Mouse (Mus musculus): ENCODE results near the gene Luc7l. TPM values are rescaled to one million over a fixed set of nuclear protein-coding genes. Genes with fewer than 3 reads are reported as not detected.

Luc7l gene
- total and polyA plus RNA-seq, 2 experiments from 2014 or later, result 36.1 to 36.7 TPM

DNA sequence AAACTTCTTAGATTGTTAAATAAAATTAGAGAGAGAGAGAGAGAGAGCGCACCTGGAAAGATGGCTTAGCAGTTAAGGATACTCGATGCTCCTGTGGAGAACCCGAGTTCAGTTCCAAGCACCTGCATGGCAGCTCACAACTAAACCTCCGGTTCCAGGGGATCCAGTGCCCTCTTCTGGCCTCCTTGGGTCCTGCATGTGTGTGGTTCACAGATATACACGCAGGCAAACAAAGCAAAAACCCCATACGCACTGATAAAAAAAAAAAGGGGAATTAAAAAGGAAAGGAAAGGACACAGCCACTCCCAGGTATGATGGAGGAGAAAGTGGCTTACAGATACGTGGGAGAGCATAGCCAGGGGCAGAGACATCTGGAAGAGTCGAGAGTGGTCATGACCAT, 19.8 kb upstream of the Luc7l start:
- no peaks in the 10 kb centered on the region; the same call in 1 of the 2 replicates for H3K36me3 ChIP-seq (replicated peaks; ENCODE audit: control insufficient read depth, insufficient read depth, low read length)
- DNase-seq (ENCODE audit: low spot score), result no peak
- H3K27ac ChIP-seq (ENCODE audit: low read depth), result no peak overlapping the region
- 75% methylated on average over 8 of the region's 8 CpGs for WGBS
- TF ChIP-seq EP300 (IDR thresholded peaks at IDR 0.05; ENCODE audit: low read depth), result no peak
- TF ChIP-seq CTCF (IDR thresholded peaks at IDR 0.05; ENCODE audit: low read depth), result peak; percentile 21; the same call in 1 of the 2 replicates
- H3K9me3 ChIP-seq (replicated peaks; ENCODE audit: control insufficient read depth, low read length), result no peaks in the 10 kb centered on the region
- no peak overlapping the region for H3K4me2 ChIP-seq (ENCODE audit: low read depth, low read length)
- ATAC-seq (ENCODE audit: insufficient read depth, low read depth), result no peak
- no peak overlapping the region for H3K4me3 ChIP-seq (ENCODE audit: low read depth, low read length)
- no peaks in the 10 kb centered on the region for H3K4me1 ChIP-seq (ENCODE audit: control insufficient read depth, insufficient read depth)
- no peaks in the 10 kb centered on the region for H3K27me3 ChIP-seq (ENCODE audit: control insufficient read depth, insufficient read depth, low read length)
- H3K9ac ChIP-seq (replicated peaks; ENCODE audit: low read depth, low read length), result no peak overlapping the region

DNA sequence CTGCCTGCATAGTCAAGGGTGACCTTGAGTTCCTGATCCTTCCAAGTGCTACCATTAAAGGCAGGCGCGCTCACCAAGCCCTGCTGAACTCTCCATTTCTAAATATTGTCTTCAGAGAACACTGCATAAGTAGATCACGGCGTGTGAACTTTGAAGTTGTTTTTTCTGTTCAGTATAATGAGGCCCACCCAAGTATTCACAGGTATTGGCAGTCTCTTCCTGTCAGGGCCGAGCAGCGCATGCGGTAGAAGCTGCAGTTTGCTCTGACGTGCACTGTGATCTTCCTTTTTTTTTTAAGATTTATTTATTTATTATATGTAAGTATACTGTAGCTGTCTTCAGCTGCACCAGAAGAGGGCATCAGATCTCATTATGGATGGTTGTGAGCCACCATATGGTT, 18.3 kb upstream of the Luc7l start:
- Histone ChIP-seq H3K4me1 (ENCODE audit: control insufficient read depth, insufficient read depth) (no peaks in the 10 kb centered on the region), H3K27ac (ENCODE audit: low read depth) (no peak overlapping the region), H3K4me3 (ENCODE audit: low read depth, low read length) (no peak overlapping the region), H3K9ac (replicated peaks; ENCODE audit: low read depth, low read length) (no peak overlapping the region), H3K36me3 (replicated peaks; ENCODE audit: control insufficient read depth, insufficient read depth, low read length) (no peaks in the 10 kb centered on the region; the same call in 1 of the 2 replicates), H3K4me2 (ENCODE audit: low read depth, low read length) (no peak overlapping the region), H3K9me3 (replicated peaks; ENCODE audit: control insufficient read depth, low read length) (no peaks in the 10 kb centered on the region), H3K27me3 (ENCODE audit: control insufficient read depth, insufficient read depth, low read length) (no peaks in the 10 kb centered on the region)
- DNase-seq (ENCODE audit: low spot score) (no peak), ATAC-seq (ENCODE audit: insufficient read depth, low read depth) (no peak)
- no peak for TF ChIP-seq EP300 (IDR thresholded peaks at IDR 0.05; ENCODE audit: low read depth)
- TF ChIP-seq CTCF (IDR thresholded peaks at IDR 0.05; ENCODE audit: low read depth), result no peak
- WGBS, result 87% methylated on average over 8 of the region's 8 CpGs

DNA sequence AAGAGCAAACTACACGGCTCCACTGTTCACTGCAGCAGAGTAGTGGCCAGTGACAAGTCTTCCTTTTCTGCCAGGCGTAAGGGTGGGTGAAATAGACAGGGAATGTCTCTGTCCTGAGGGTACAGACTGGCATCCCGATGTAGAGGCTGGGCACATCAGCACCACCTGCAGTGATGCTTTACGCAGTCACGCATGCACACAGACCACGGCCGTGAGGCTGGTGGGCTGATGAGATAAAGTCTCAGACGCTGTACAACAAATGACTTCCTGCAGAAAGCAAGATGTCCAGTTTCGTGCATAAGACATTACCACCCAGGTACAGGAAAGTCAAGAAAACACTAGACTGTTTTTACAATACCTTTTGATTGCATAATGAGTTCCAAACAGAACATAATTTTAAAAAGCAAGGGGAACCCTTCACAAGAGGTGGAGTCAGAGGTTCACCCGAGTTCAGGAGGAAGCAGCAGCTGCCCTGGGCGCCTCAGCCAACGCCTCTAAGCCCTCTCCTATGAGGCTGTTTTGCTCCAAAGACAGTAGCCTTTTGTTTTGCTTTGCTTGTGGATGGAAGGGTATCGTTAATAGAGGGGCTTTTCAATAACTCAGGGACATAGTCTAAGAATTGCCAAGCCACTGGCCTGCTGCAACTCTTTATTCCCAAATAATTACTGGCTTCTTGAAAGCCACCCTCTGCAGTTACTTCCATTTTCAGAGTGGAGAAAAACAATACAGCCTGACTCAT, 17.4 kb upstream of the Luc7l start:
- DNase-seq (ENCODE audit: low spot score) (no peak), ATAC-seq (ENCODE audit: insufficient read depth, low read depth) (no peak)
- no peaks in the 10 kb centered on the region for H3K4me1 ChIP-seq (ENCODE audit: control insufficient read depth, insufficient read depth)
- WGBS, result 56% methylated on average over 13 of the region's 13 CpGs
- H3K4me2 ChIP-seq (ENCODE audit: low read depth, low read length), result no peak overlapping the region
- no peaks in the 10 kb centered on the region for H3K9me3 ChIP-seq (replicated peaks; ENCODE audit: control insufficient read depth, low read length)
- TF ChIP-seq CTCF (IDR thresholded peaks at IDR 0.05; ENCODE audit: low read depth) (no peak), EP300 (IDR thresholded peaks at IDR 0.05; ENCODE audit: low read depth) (no peak)
- H3K27me3 ChIP-seq (ENCODE audit: control insufficient read depth, insufficient read depth, low read length), result no peaks in the 10 kb centered on the region
- no peaks in the 10 kb centered on the region; the same call in 1 of the 2 replicates for H3K36me3 ChIP-seq (replicated peaks; ENCODE audit: control insufficient read depth, insufficient read depth, low read length)
- no peak overlapping the region for H3K9ac ChIP-seq (replicated peaks; ENCODE audit: low read depth, low read length)
- H3K27ac ChIP-seq (ENCODE audit: low read depth), result peak overlapping the region; percentile 34; the same call in 1 of the 2 replicates
- H3K4me3 ChIP-seq (ENCODE audit: low read depth, low read length), result no peak overlapping the region

- TF ChIP-seq EP300 (IDR thresholded peaks at IDR 0.05; ENCODE audit: low read depth), result no peak
- no peak for TF ChIP-seq CTCF (IDR thresholded peaks at IDR 0.05; ENCODE audit: low read depth)
- DNase-seq (ENCODE audit: low spot score), result no peak
- Histone ChIP-seq H3K27me3 (ENCODE audit: control insufficient read depth, insufficient read depth, low read length) (no peaks in the 10 kb centered on the region), H3K27ac (ENCODE audit: low read depth) (no peak overlapping the region), H3K4me3 (ENCODE audit: low read depth, low read length) (no peak overlapping the region), H3K36me3 (replicated peaks; ENCODE audit: control insufficient read depth, insufficient read depth, low read length) (no peaks in the 10 kb centered on the region; the same call in 1 of the 2 replicates), H3K9me3 (replicated peaks; ENCODE audit: control insufficient read depth, low read length) (no peaks in the 10 kb centered on the region), H3K4me1 (ENCODE audit: control insufficient read depth, insufficient read depth) (peaks cover 6% of the 10 kb centered on the region), H3K9ac (replicated peaks; ENCODE audit: low read depth, low read length) (no peak overlapping the region), H3K4me2 (ENCODE audit: low read depth, low read length) (no peak overlapping the region)
- WGBS, result 85% methylated on average over 10 of the region's 10 CpGs
- ATAC-seq (ENCODE audit: insufficient read depth, low read depth), result no peak
Measured at GRCm38 (mm10) chr17:26237667-26238066, 15.0 kb upstream of the Luc7l start.

DNA sequence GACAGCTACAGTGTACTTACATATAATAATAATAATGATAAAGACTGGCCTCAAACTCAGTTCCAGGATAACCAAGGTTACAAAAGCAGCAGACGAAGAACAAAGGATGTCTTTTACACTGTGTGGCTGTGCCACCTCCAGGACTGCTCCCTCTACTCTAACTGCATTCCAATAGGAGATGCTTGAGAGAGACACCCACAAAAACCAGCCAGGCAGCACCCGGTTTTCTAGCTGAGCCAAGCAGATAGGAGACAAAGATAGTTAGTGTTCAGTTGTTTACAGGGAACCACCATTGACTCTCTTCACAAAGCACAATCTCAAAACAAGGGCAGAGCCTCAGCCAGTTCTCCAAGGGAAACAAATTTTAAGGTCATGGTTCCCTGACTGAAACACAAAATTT, 13.1 kb upstream of the Luc7l start:
- 58% methylated on average over 2 of the region's 2 CpGs for WGBS
- H3K36me3 ChIP-seq (replicated peaks; ENCODE audit: control insufficient read depth, insufficient read depth, low read length), result no peaks in the 10 kb centered on the region
- no peaks in the 10 kb centered on the region for H3K9me3 ChIP-seq (replicated peaks; ENCODE audit: control insufficient read depth, low read length)
- ATAC-seq (ENCODE audit: insufficient read depth, low read depth) (no peak), DNase-seq (ENCODE audit: low spot score) (no peak)
- no peaks in the 10 kb centered on the region for H3K27me3 ChIP-seq (ENCODE audit: control insufficient read depth, insufficient read depth, low read length)
- no peak overlapping the region for H3K4me3 ChIP-seq (ENCODE audit: low read depth, low read length)
- peaks cover 13% of the 10 kb centered on the region for H3K4me1 ChIP-seq (ENCODE audit: control insufficient read depth, insufficient read depth)
- TF ChIP-seq CTCF (IDR thresholded peaks at IDR 0.05; ENCODE audit: low read depth) (no peak), EP300 (IDR thresholded peaks at IDR 0.05; ENCODE audit: low read depth) (no peak)
- no peak overlapping the region for H3K27ac ChIP-seq (ENCODE audit: low read depth)
- H3K9ac ChIP-seq (replicated peaks; ENCODE audit: low read depth, low read length), result no peak overlapping the region
- no peak overlapping the region for H3K4me2 ChIP-seq (ENCODE audit: low read depth, low read length)

Data from heart, postnatal 0 days (tissue).